Mouse (Mus musculus): ENCODE measurements around the gene Vmn1r128. TPM values are rescaled to one million over a fixed set of nuclear protein-coding genes. Genes with fewer than 3 reads are reported as not detected.
"Not testable (repeated sequence)": the region's sequence is repeated elsewhere in the genome, so short reads cannot be mapped to it uniquely, and the experiment has no call there.

Gene Vmn1r128
- total RNA-seq (2015; ENCODE audit: low replicate concordance): not detected in 2 replicates
- total RNA-seq (2017; ENCODE audit: low replicate concordance): not detected in 2 replicates

DNA sequence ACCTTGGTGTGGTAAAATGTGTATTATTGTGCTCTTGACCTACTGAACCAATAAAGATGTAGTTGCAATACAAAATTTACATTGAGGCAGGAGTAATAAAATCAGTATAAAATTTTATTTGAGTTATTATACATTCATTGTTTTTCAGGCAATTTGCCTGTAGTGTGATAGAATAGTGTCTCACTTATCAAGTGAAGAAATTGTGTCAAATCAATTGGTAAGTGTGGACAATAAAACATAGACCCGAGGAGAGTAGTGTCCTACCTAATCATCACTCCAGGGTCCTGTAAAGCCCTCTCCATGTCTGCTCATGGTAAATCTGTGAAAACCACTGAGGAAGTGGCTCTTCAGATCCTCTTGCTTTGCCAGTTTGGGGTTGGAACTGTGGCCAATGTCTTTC, at the start of gene Vmn1r128:
Gene Vmn1r128 (plus strand): TSS at position 301 of the 400 bp plus-strand sequence.
- ATAC-seq (replicated peaks; ENCODE audit: low FRiP score, poor library complexity, severe bottlenecking): not testable (repeated sequence)

GRCm38 (mm10) chr7:21301367-21301766, 47.8 kb upstream of the Vmn1r128 start, which contains the start of gene Vmn1r126:
Vmn1r126 (minus strand) TSS chr7:21301467.
- not testable (repeated sequence) for ATAC-seq (replicated peaks; ENCODE audit: low FRiP score, poor library complexity, severe bottlenecking)

GRCm38 (mm10) chr7:21319761-21320160, 29.4 kb upstream of the Vmn1r128 start, which contains the start of gene Vmn1r127:
Vmn1r127 (minus strand) TSS chr7:21319861.
- ATAC-seq (replicated peaks; ENCODE audit: low FRiP score, poor library complexity, severe bottlenecking): not testable (repeated sequence)

DNA sequence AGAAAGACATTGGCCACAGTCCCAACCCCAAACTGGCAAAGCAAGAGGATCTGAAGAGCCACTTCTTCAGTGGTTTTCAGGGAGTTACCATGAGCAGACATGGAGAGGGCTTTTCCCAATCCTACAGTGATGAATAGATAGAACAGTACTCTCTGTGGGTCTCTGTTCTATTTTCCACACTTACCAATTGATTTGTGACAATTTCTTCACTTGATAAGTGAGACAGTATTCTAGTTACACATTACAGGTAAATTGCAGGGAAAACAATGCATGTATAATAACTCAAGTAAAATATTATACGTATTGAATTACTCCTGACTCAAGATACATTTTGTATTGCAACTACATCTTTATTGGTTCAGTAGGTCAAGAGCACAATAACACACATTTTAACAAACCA, 12.0 kb downstream of the Vmn1r128 start, which contains the start of gene Vmn1r129:
Gene Vmn1r129 (minus strand): TSS at position 101 of the 400 bp plus-strand sequence.
- not testable (repeated sequence) for ATAC-seq (replicated peaks; ENCODE audit: low FRiP score, poor library complexity, severe bottlenecking)

Other genes with a start within 250 kb of the Vmn1r128 start
- not detected in 2 replicates for gene Vmn1r122, start 215.2 kb upstream of the Vmn1r128 start, total RNA-seq (2015; ENCODE audit: low replicate concordance)
- gene Vmn1r122, start 215.2 kb upstream of the Vmn1r128 start, total RNA-seq (2017; ENCODE audit: low replicate concordance): not detected in 2 replicates
- gene Vmn1r123, start 187.2 kb upstream of the Vmn1r128 start, total RNA-seq (2015; ENCODE audit: low replicate concordance): not detected in 2 replicates
- not detected in 2 replicates for gene Vmn1r123, start 187.2 kb upstream of the Vmn1r128 start, total RNA-seq (2017; ENCODE audit: low replicate concordance)
- not detected in 2 replicates for gene Gm5157, start 158.9 kb upstream of the Vmn1r128 start, total RNA-seq (2015; ENCODE audit: low replicate concordance)
- not detected in 2 replicates for gene Gm5157, start 158.9 kb upstream of the Vmn1r128 start, total RNA-seq (2017; ENCODE audit: low replicate concordance)
- gene Vmn1r124, start 88.8 kb upstream of the Vmn1r128 start, total RNA-seq (2015; ENCODE audit: low replicate concordance): not detected in 2 replicates
- not detected in 2 replicates for gene Vmn1r124, start 88.8 kb upstream of the Vmn1r128 start, total RNA-seq (2017; ENCODE audit: low replicate concordance)
- gene Vmn1r125, start 77.2 kb upstream of the Vmn1r128 start, total RNA-seq (2015; ENCODE audit: low replicate concordance): not detected in 2 replicates
- not detected in 2 replicates for gene Vmn1r125, start 77.2 kb upstream of the Vmn1r128 start, total RNA-seq (2017; ENCODE audit: low replicate concordance)
- not detected in 2 replicates for gene Vmn1r126, start 47.9 kb upstream of the Vmn1r128 start, total RNA-seq (2015; ENCODE audit: low replicate concordance)
- gene Vmn1r126, start 47.9 kb upstream of the Vmn1r128 start, total RNA-seq (2017; ENCODE audit: low replicate concordance): not detected in 2 replicates
- not detected in 2 replicates for gene Vmn1r127, start 29.5 kb upstream of the Vmn1r128 start, total RNA-seq (2015; ENCODE audit: low replicate concordance)
- not detected in 2 replicates for gene Vmn1r127, start 29.5 kb upstream of the Vmn1r128 start, total RNA-seq (2017; ENCODE audit: low replicate concordance)
- gene Vmn1r129, start 11.9 kb downstream of the Vmn1r128 start, total RNA-seq (2015; ENCODE audit: low replicate concordance): not detected in 2 replicates
- not detected in 2 replicates for gene Vmn1r129, start 11.9 kb downstream of the Vmn1r128 start, total RNA-seq (2017; ENCODE audit: low replicate concordance)
- not detected in 2 replicates for gene Gm6882, start 83.4 kb downstream of the Vmn1r128 start, total RNA-seq (2015; ENCODE audit: low replicate concordance)
- not detected in 2 replicates for gene Gm6882, start 83.4 kb downstream of the Vmn1r128 start, total RNA-seq (2017; ENCODE audit: low replicate concordance)
- not detected in 2 replicates for gene Vmn1r130, start 162.4 kb downstream of the Vmn1r128 start, total RNA-seq (2015; ENCODE audit: low replicate concordance)
- gene Vmn1r130, start 162.4 kb downstream of the Vmn1r128 start, total RNA-seq (2017; ENCODE audit: low replicate concordance): not detected in 2 replicates
- not detected in 2 replicates for gene Vmn1r131, start 196.7 kb downstream of the Vmn1r128 start, total RNA-seq (2015; ENCODE audit: low replicate concordance)
- gene Vmn1r131, start 196.7 kb downstream of the Vmn1r128 start, total RNA-seq (2017; ENCODE audit: low replicate concordance): not detected in 2 replicates

Measured in erythroblast, adult 5-6 weeks (primary cell).